Mouse (Mus musculus): Measurements from ENCODE around the gene Rps15a. TPM values are rescaled to one million over a fixed set of nuclear protein-coding genes. Genes with fewer than 3 reads are reported as not detected.

Rps15a gene
- polyA plus RNA-seq, 1 experiment = 331 TPM

- Histone ChIP-seq H3K4me1 (ENCODE audit: control insufficient read depth, insufficient read depth, insufficient read length, low read length) (no peaks in the 10 kb centered on the region), H3K27ac (replicated peaks; ENCODE audit: low read depth, low read length) (no peak overlapping the region), H3K4me3 (ENCODE audit: insufficient read depth, low read depth, low read length) (no peak overlapping the region)
These were observed 13.1 kb downstream of the Rps15a start for GRCm38 (mm10) chr7:118102678-118103461.

- Histone ChIP-seq H3K4me1 (ENCODE audit: control insufficient read depth, insufficient read depth, insufficient read length, low read length) (no peaks in the 10 kb centered on the region), H3K27ac (replicated peaks; ENCODE audit: low read depth, low read length) (no peak overlapping the region), H3K4me3 (ENCODE audit: insufficient read depth, low read depth, low read length) (no peak overlapping the region)
These were observed 13.8 kb downstream of the Rps15a start for GRCm38 (mm10) chr7:118102231-118102630.

GRCm38 (mm10) chr7:118097615-118098014 lies 18.4 kb downstream of the Rps15a start:
- Histone ChIP-seq H3K27ac (replicated peaks; ENCODE audit: low read depth, low read length) (no peak overlapping the region), H3K4me3 (ENCODE audit: insufficient read depth, low read depth, low read length) (no peak overlapping the region), H3K4me1 (ENCODE audit: control insufficient read depth, insufficient read depth, insufficient read length, low read length) (no peaks in the 10 kb centered on the region)

GRCm38 (mm10) chr7:118079987-118080386 lies 36.0 kb downstream of the Rps15a start:
- Histone ChIP-seq H3K27ac (replicated peaks; ENCODE audit: low read depth, low read length) (no peak overlapping the region), H3K4me3 (ENCODE audit: insufficient read depth, low read depth, low read length) (no peak overlapping the region), H3K4me1 (ENCODE audit: control insufficient read depth, insufficient read depth, insufficient read length, low read length) (no peaks in the 10 kb centered on the region)

- H3K4me1 ChIP-seq (ENCODE audit: control insufficient read depth, insufficient read depth, insufficient read length, low read length) = no peaks in the 10 kb centered on the region
- no peak overlapping the region for H3K27ac ChIP-seq (replicated peaks; ENCODE audit: low read depth, low read length)
- no peak overlapping the region for H3K4me3 ChIP-seq (ENCODE audit: insufficient read depth, low read depth, low read length)
These were observed 36.9 kb downstream of the Rps15a start for GRCm38 (mm10) chr7:118079097-118079496.

GRCm38 (mm10) chr7:118067261-118067660 lies 48.7 kb downstream of the Rps15a start:
- Histone ChIP-seq H3K4me3 (ENCODE audit: insufficient read depth, low read depth, low read length) (no peak overlapping the region), H3K4me1 (ENCODE audit: control insufficient read depth, insufficient read depth, insufficient read length, low read length) (no peaks in the 10 kb centered on the region), H3K27ac (replicated peaks; ENCODE audit: low read depth, low read length) (no peak overlapping the region)

GRCm38 (mm10) chr7:118056300-118056699 lies 59.7 kb downstream of the Rps15a start:
- Histone ChIP-seq H3K4me3 (ENCODE audit: insufficient read depth, low read depth, low read length) (no peak overlapping the region), H3K27ac (replicated peaks; ENCODE audit: low read depth, low read length) (no peak overlapping the region), H3K4me1 (ENCODE audit: control insufficient read depth, insufficient read depth, insufficient read length, low read length) (no peaks in the 10 kb centered on the region)

Other genes starting within 250 kb of the Rps15a start
- 88.7 and 100 TPM in 2 replicates for gene Arl6ip1, start 13.5 kb upstream of the Rps15a start, polyA plus RNA-seq (2012; ENCODE audit: insufficient read depth, insufficient read length, missing spikeins)
- 7.3 and 14.5 TPM in 2 replicates for gene Smg1, start 127.5 kb upstream of the Rps15a start, polyA plus RNA-seq (2012; ENCODE audit: insufficient read depth, insufficient read length, missing spikeins)